Mouse (Mus musculus): ENCODE measurements around the gene Fnd3c2.

DNA sequence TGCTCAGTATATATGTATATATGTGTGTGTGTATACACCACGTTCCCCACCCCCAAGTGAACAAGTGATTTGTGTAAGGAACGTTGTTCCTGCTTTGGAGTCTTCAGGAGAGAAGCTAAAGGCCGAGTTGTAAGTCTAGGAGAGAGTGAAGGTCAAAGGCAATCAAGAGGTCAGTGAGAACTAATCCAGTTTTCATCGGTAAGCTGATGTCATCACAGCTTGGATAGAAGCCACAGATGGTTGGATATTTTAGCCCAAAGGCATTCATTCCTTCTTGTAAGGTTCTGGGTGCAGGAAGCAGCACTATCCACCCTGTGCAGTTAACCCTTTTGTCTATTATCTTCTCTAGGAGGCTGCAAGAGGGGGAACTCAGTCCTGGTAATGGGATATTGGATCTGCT is 65.1 kb downstream of the Fnd3c2 start:
- TF ChIP-seq TAL1 (IDR thresholded peaks at IDR 0.05; ENCODE audit: low read length) (no peak), GATA1 (IDR thresholded peaks at IDR 0.05; ENCODE audit: low read length) (no peak)

Data from erythroblast, embryonic 14.5 days (primary cell).